Comparison of ENCODE assay signal across 9 mouse cellular contexts in the genomic region with DNA sequence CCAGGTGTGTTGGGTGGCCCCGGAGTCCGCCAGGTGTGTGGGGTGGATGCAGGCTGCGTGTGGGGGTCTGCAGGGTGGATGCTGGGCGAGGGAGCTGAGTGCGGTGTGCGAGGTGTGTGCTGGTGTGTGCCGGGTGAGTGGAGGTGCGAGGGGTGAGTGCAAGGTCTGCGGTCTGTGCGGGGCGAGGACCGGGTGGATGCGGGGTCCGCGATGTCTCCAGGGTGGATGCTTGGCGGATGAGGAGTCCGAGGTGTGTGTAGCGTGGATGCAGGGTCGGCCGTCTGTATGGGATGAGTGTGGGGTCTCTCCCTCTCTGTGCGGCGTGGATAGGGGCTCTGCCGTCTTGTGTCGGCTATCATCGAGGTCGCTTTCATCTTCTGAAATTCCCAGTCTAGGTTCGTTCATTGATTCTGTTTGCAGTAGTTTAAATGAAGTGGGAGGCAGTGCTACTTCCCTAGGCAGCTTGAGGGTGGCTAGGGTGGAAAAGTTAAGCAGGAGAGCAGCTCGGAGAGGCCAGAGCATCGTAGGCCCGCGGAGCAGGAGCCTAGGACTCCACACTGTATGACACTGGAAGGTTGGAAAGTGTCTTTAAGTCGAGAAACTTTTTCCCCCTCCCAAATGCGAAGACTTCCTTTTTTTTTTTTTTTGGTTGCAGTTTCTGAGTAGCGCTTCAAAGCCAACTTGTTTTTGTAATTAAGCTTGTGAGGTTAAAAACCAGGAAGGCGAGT. TPM values are rescaled to one million over a fixed set of nuclear protein-coding genes. Genes with fewer than 3 reads are reported as not detected.
DNase-seq lines count a peak whose midpoint lies in the region; ATAC-seq and TF ChIP-seq lines count a peak whose summit lies in the region.
"Had no signal": no experiment of that assay in that cellular context is flagged by ENCODE, and none has a peak within 500 bp of the region (broad histone marks: within the 10 kb centered on the region; RNA-seq: fewer than 3 reads in every experiment).

No protein-coding gene starts in this region.

- TF ChIP-seq POLR2A in myocyte (IDR thresholded peaks at IDR 0.05; ENCODE audit: insufficient read length, low read depth): no peak

- no peaks in the 10 kb centered on the region for H3K9me3 ChIP-seq in forebrain, embryonic 14.5 days (replicated peaks; ENCODE audit: control insufficient read depth, low read length)
- H3K9me3 ChIP-seq in limb, embryonic 12.5 days: no peaks in the 10 kb centered on the region

- 0 out of 2 replicates have a peak overlapping the region, but pooled peaks have one; percentile 78 for H3K27ac ChIP-seq in forebrain, embryonic 14.5 days (ENCODE audit: low read depth, low read length)
- peak overlapping the region; percentile 80; the same call in 1 of the 2 replicates for H3K27ac ChIP-seq in limb, embryonic 12.5 days

- peak; percentile 25 for DNase-seq in cerebellum, adult 11 months
- no peak for DNase-seq in cerebellum, postnatal 25 days
- peak; percentile 29 for DNase-seq in right cerebral cortex, postnatal 25 days
- no peak for DNase-seq in right cerebral cortex, postnatal 36 days (ENCODE audit: low spot score in 2 of 2)
- no peak for DNase-seq in forebrain, embryonic 14.5 days (ENCODE audit: low spot score)
- DNase-seq in urinary bladder, adult 2 months (ENCODE audit: low spot score): no peak

- WGBS in forebrain, embryonic 14.5 days: 5% methylated on average over 35 of the region's 35 CpGs
- WGBS in limb, embryonic 12.5 days: 3% methylated on average over 34 of the region's 35 CpGs

- ATAC-seq in forebrain, embryonic 14.5 days: peak; percentile 19
- peak; percentile 50; the same call in 1 of the 2 replicates for ATAC-seq in limb, embryonic 12.5 days (ENCODE audit: insufficient number of reproducible peaks, insufficient read depth, low FRiP score, low TSS enrichment, low read depth)

- no peaks in the 10 kb centered on the region for H3K27me3 ChIP-seq in forebrain, embryonic 14.5 days (replicated peaks; ENCODE audit: control insufficient read depth, insufficient read depth, low read length)
- H3K27me3 ChIP-seq in limb, embryonic 12.5 days: no peaks in the 10 kb centered on the region; the same call in 1 of the 2 replicates
- H3K27me3 ChIP-seq in myocyte (ENCODE audit: control insufficient read depth, insufficient read depth, insufficient read length): no peaks in the 10 kb centered on the region
- H3K27me3 ChIP-seq: Patski had no signal

- peak overlapping the region; percentile 90 for H3K4me2 ChIP-seq in forebrain, embryonic 14.5 days (ENCODE audit: low read length)
- H3K4me2 ChIP-seq in limb, embryonic 12.5 days: peak overlapping the region; percentile 98
- H3K4me2 ChIP-seq in myocyte (ENCODE audit: low read depth): peak overlapping the region; percentile 81

- H3K79me2 ChIP-seq in myocyte (ENCODE audit: control insufficient read depth, insufficient read depth): peaks cover 49% of the 10 kb centered on the region

- peak overlapping the region; percentile 91 for H3K9ac ChIP-seq in forebrain, embryonic 14.5 days (ENCODE audit: low read length)
- peak overlapping the region; percentile 92 for H3K9ac ChIP-seq in limb, embryonic 12.5 days (replicated peaks)

- peak overlapping the region; percentile 95 for H3K4me3 ChIP-seq in forebrain, embryonic 14.5 days (ENCODE audit: low read depth, low read length)
- peak overlapping the region; percentile 96 for H3K4me3 ChIP-seq in limb, embryonic 12.5 days (replicated peaks)
- H3K4me3 ChIP-seq in myocyte: peak overlapping the region; percentile 41

- H3K4me1 ChIP-seq in forebrain, embryonic 14.5 days (ENCODE audit: control insufficient read depth, insufficient read depth, low read length): peaks cover 6% of the 10 kb centered on the region
- peaks cover 10% of the 10 kb centered on the region for H3K4me1 ChIP-seq in limb, embryonic 12.5 days (replicated peaks)

- H3K36me3 ChIP-seq in forebrain, embryonic 14.5 days (ENCODE audit: control insufficient read depth, insufficient read depth, low read length): no peaks in the 10 kb centered on the region
- H3K36me3 ChIP-seq in limb, embryonic 12.5 days: no peaks in the 10 kb centered on the region
- no peaks in the 10 kb centered on the region for H3K36me3 ChIP-seq in myocyte (ENCODE audit: control insufficient read depth, insufficient read depth)

- H3ac ChIP-seq in myocyte (ENCODE audit: control insufficient read depth, insufficient read length): peak overlapping the region; percentile 72

TF ChIP-seq in myocyte, 11 proteins besides CTCF, POLR2A, EP300 and RAD21:
- TF ChIP-seq TCF3 (IDR thresholded peaks at IDR 0.05; ENCODE audit: insufficient read length, low read depth) (no peak), MYOD1 (IDR thresholded peaks at IDR 0.05; ENCODE audit: control insufficient read depth in 1 of 3, insufficient read length in 2 of 3, low read depth in 2 of 3) (no peak), TCF12 (IDR thresholded peaks at IDR 0.05; ENCODE audit: insufficient read depth, poor library complexity, severe bottlenecking) (no peak), SRF (IDR thresholded peaks at IDR 0.05; ENCODE audit: control insufficient read depth, insufficient read length, low read depth) (no peak), MYOG (IDR thresholded peaks at IDR 0.05; ENCODE audit: control insufficient read depth in 1 of 3, insufficient read depth in 1 of 3, insufficient read length in 2 of 3, low read depth in 2 of 3) (no peak), POLR2AphosphoS2 (IDR thresholded peaks at IDR 0.05; ENCODE audit: insufficient read length, low read depth) (no peak), REST (IDR thresholded peaks at IDR 0.05; ENCODE audit: insufficient read depth, insufficient read length) (no peak), USF1 (IDR thresholded peaks at IDR 0.05; ENCODE audit: low read depth) (no peak), CEBPB (IDR thresholded peaks at IDR 0.05; ENCODE audit: insufficient read depth, poor library complexity, severe bottlenecking) (no peak), E2F4 (IDR thresholded peaks at IDR 0.05; ENCODE audit: insufficient read depth) (no peak), MAX (IDR thresholded peaks at IDR 0.05; ENCODE audit: low read depth) (no peak)

RNA-seq across cellular contexts. Expression of gene Ncoa3, which starts 0.9 kb away (rescaled TPM):
- 9.3 and 12.8 TPM in 2 replicates for polyA plus RNA-seq in forebrain, embryonic 14.5 days (2014; fragmentation: Nextera tagmentation; extraction: Ambion mirVana)
- polyA plus RNA-seq in limb, embryonic 12.5 days (2016; fragmentation: Nextera tagmentation; extraction: Ambion mirVana): 13.4 and 15.8 TPM in 2 replicates
- polyA plus RNA-seq in myocyte (2012; fragmentation: generic; extraction: Trizol): 5.8 TPM
- 34.9 and 36.8 TPM in 2 replicates for polyA plus RNA-seq in urinary bladder, adult 2 months (2012; rRNA removed)

Comparison
In these comparisons a context has a peak if more than half of its experiments do, and no peak if none do; other contexts are left out.
1. DNase-seq: peak in cerebellum, adult 11 months (single experiment) and right cerebral cortex, postnatal 25 days (single experiment); none in cerebellum, postnatal 25 days (0 of 2), right cerebral cortex, postnatal 36 days (0 of 2), forebrain, embryonic 14.5 days (single experiment) and urinary bladder, adult 2 months (single experiment).
2. H3K4me3 ChIP-seq: peak in every context shown above with its lines; median percentile 96 in limb, embryonic 12.5 days; 95 in forebrain, embryonic 14.5 days; 41 in myocyte.
3. Peak in every context shown above with its lines, with median percentiles within 50 percentile points of each other: H3K4me2 ChIP-seq.